ENCODE assay signal across 8 mouse cellular contexts in the genomic region with DNA sequence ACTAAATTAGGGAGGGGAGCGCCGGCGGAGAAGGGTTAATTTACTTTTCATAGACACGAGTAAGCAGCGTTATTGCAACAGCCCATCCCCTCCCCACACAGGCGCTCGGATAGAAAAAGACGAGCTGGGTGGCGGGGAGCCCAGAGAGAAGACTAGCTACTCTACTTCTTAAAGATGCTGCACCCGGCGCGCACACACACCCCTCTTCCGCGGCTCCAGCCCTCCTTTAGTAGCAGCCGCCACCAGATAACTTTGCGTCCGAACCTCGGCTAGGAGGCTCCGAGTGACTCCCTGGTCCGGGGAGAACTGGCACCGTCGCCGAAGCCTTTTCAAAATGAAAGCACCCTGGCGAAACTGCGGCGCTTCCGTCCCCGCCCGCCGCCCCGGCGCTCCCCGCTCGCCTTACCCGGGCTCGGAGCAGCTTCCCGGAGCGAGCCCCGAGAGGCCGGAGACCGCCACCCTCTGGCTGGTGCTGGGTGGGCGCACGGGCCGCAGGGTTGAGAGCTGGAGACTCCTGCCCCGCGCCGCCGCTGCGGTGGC. TPM values are rescaled to one million over a fixed set of nuclear protein-coding genes. Genes with fewer than 3 reads are reported as not detected.
DNase-seq lines count a peak whose midpoint lies in the region; ATAC-seq and TF ChIP-seq lines count a peak whose summit lies in the region.

No protein-coding gene starts in this region.

- H3K27ac ChIP-seq in layer of hippocampus, adult 2 months = peak overlapping the region; percentile 96
- peak overlapping the region; percentile 94 for H3K27ac ChIP-seq in bone marrow, adult 2 months (ENCODE audit: control insufficient read depth, insufficient read depth, low read depth, low read length, poor library complexity)
- no peak overlapping the region for H3K27ac ChIP-seq in intestine, embryonic 14.5 days (ENCODE audit: low read depth)
- peak overlapping the region; percentile 20; the same call in 1 of the 2 replicates for H3K27ac ChIP-seq in neural tube, embryonic 13.5 days (replicated peaks)

- peaks cover 87% of the 10 kb centered on the region for H3K27me3 ChIP-seq in intestine, embryonic 14.5 days (replicated peaks; ENCODE audit: control insufficient read depth, insufficient read depth, low read length)
- H3K27me3 ChIP-seq in neural tube, embryonic 13.5 days = peaks cover 77% of the 10 kb centered on the region

- no peak for ATAC-seq in intestine, embryonic 14.5 days (replicated peaks; ENCODE audit: low FRiP score, low TSS enrichment, low read depth)
- ATAC-seq in neural tube, embryonic 13.5 days (ENCODE audit: low read depth) = peak; percentile 42

- TF ChIP-seq POLR2A in bone marrow, adult 2 months (IDR thresholded peaks at IDR 0.05; ENCODE audit: borderline replicate concordance, control insufficient read depth, low read depth, low read length) = 0 out of 2 replicates have a peak, but pooled peaks have one; percentile 31

- H3K4me3 ChIP-seq in layer of hippocampus, adult 2 months = peak overlapping the region; percentile 93
- H3K4me3 ChIP-seq in bone marrow, adult 2 months (replicated peaks; ENCODE audit: control insufficient read depth, low read depth, low read length) = peak overlapping the region; percentile 66
- H3K4me3 ChIP-seq in intestine, embryonic 14.5 days (ENCODE audit: low read depth, low read length) = peak overlapping the region; percentile 54
- H3K4me3 ChIP-seq in neural tube, embryonic 13.5 days = peak overlapping the region; percentile 55

- peak overlapping the region; percentile 99 for H3K4me2 ChIP-seq in intestine, embryonic 14.5 days (ENCODE audit: low read length)
- peak overlapping the region; percentile 94 for H3K4me2 ChIP-seq in neural tube, embryonic 13.5 days

- H3K9ac ChIP-seq in intestine, embryonic 14.5 days (ENCODE audit: low read length) = peak overlapping the region; percentile 35
- H3K9ac ChIP-seq in neural tube, embryonic 13.5 days = peak overlapping the region; percentile 73

- no peaks in the 10 kb centered on the region for H3K9me3 ChIP-seq in intestine, embryonic 14.5 days (ENCODE audit: control insufficient read depth, low read length)
- H3K9me3 ChIP-seq in neural tube, embryonic 13.5 days = no peaks in the 10 kb centered on the region

- H3K36me3 ChIP-seq in intestine, embryonic 14.5 days (ENCODE audit: control insufficient read depth, insufficient read depth, low read length) = no peaks in the 10 kb centered on the region
- no peaks in the 10 kb centered on the region for H3K36me3 ChIP-seq in neural tube, embryonic 13.5 days

- WGBS in bone marrow, adult 2 months = under 1% methylated on average over 49 of the region's 49 CpGs
- under 1% methylated on average over 48 of the region's 49 CpGs for WGBS in intestine, embryonic 14.5 days
- WGBS in neural tube, embryonic 13.5 days = under 1% methylated on average over 49 of the region's 49 CpGs

- peak; percentile 53 for TF ChIP-seq CTCF in layer of hippocampus, adult 2 months (conservative IDR thresholded peaks at IDR 0.05)
- TF ChIP-seq CTCF in bone marrow, adult 2 months (IDR thresholded peaks at IDR 0.05; ENCODE audit: control insufficient read depth, insufficient read depth, low read length) = no peak

- DNase-seq in layer of hippocampus, adult 2 months (ENCODE audit: low spot score in 2 of 2) = no peak
- no peak for DNase-seq in layer of hippocampus, postnatal 14 days (ENCODE audit: low spot score in 2 of 2)
- peak; percentile 47 to 54 for DNase-seq in gastrocnemius, postnatal 4 days (ENCODE audit: low spot score in 2 of 2)
- DNase-seq in intestine, embryonic 14.5 days (ENCODE audit: low spot score) = peak; percentile 82
- peak; percentile 42 for DNase-seq in lung, adult 18-20 months
- peak; percentile 41 for DNase-seq in thymus, postnatal 14 days

- H3K4me1 ChIP-seq in bone marrow, adult 2 months (ENCODE audit: control insufficient read depth, insufficient read depth, low read length) = no peaks in the 10 kb centered on the region; the same call in 1 of the 2 replicates
- H3K4me1 ChIP-seq in intestine, embryonic 14.5 days (replicated peaks; ENCODE audit: control insufficient read depth, insufficient read depth, low read length) = peaks cover 23% of the 10 kb centered on the region; the same call in 1 of the 2 replicates
- peaks cover 66% of the 10 kb centered on the region for H3K4me1 ChIP-seq in neural tube, embryonic 13.5 days (replicated peaks)

RNA-seq across cellular contexts. Expression of gene Ntng2, which starts 0.7 kb away (rescaled TPM):
- 100 to 1,000 TPM; 111 TPM for total RNA-seq in layer of hippocampus, adult 2 months (2021)
- total RNA-seq in layer of hippocampus, postnatal 14 days (2021) = 100 to 1,000 TPM; 106 to 115 TPM
- 12.3 and 30.8 TPM in 2 replicates for polyA plus RNA-seq in bone marrow, adult 2 months (2011; ENCODE audit: insufficient read depth, insufficient read length, low replicate concordance, missing spikeins)
- total RNA-seq in gastrocnemius, postnatal 4 days (2021) = 10 to 100 TPM; 11.3 to 13.0 TPM
- 0.14 and 1.2 TPM in 2 replicates for polyA plus RNA-seq in intestine, embryonic 14.5 days (2014; fragmentation: Nextera tagmentation; extraction: Ambion mirVana)
- 1.8 and 2.0 TPM in 2 replicates for polyA plus RNA-seq in neural tube, embryonic 13.5 days (2015; fragmentation: Nextera tagmentation; extraction: Ambion mirVana)

Comparison
In these comparisons a context has a peak if more than half of its experiments do, and no peak if none do; other contexts are left out.
1. DNase-seq: peak in gastrocnemius, postnatal 4 days (2 of 2), intestine, embryonic 14.5 days (single experiment), lung, adult 18-20 months (2 of 2) and thymus, postnatal 14 days (single experiment); none in layer of hippocampus, adult 2 months (0 of 2) and layer of hippocampus, postnatal 14 days (0 of 2).
2. RNA of gene Ntng2, which starts 0.7 kb away (total RNA-seq): 106 to 115 TPM in layer of hippocampus, postnatal 14 days and 111 TPM in layer of hippocampus, adult 2 months; 11.3 to 13.0 TPM in gastrocnemius, postnatal 4 days; every median in the first group is over 4 times any median in the second.
3. Peak in every context shown above with its lines, with median percentiles within 50 percentile points of each other: H3K4me3 ChIP-seq.